Mouse (Mus musculus): ENCODE data around the gene Ambra1.

- TF ChIP-seq GATA1 (IDR thresholded peaks at IDR 0.05; ENCODE audit: borderline replicate concordance, low read length) (no peak), FLI1 (IDR thresholded peaks at IDR 0.05; ENCODE audit: low read length) (no peak)
Observed at GRCm38 (mm10) chr2:91791621-91792020, 61.7 kb downstream of the Ambra1 start.

Data from megakaryocyte, embryonic 14.5 days (primary cell).